Comparison of ENCODE assay signal across 8 mouse cellular contexts in the genomic region with DNA sequence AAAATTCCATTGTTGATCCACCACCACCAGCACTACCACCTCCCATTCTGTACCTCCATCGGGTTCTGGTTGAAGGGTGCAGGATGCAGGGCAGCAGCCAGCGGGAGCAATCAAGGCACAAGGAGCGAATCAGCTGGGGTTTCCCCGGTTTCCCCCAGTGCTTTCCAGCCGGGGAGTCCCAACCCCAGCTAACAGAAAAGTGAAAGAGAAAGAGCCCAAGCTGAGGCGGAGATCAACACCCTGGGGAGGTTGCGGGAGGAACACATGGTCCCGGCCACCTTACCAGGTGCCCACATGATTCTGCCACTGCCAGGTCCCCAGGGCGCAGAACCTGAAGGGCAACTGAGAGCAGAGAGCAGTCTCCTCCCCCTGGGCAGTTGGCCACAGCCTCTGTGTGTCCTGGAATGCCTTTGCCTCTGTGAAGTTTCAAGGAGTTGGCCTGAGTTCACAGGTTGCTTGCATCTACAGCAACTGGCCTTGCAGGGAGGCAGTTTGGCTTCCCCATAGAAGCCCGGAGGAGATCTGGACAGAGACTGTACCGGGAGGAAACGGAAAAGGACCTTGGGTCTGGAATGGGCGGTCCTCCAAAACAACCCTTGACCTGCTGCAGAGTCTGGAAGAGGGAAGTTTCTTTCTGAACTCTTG. TPM values are rescaled to one million over a fixed set of nuclear protein-coding genes. Genes with fewer than 3 reads are reported as not detected.
DNase-seq lines count a peak whose midpoint lies in the region; ATAC-seq and TF ChIP-seq lines count a peak whose summit lies in the region.

A gene (minus strand): TSS at position 537 of the 645 bp plus-strand sequence.

- H3K9ac ChIP-seq in heart, embryonic 16.5 days (ENCODE audit: low read length) = peak within 1 kb of the TSS; percentile 73

- H3K9me3 ChIP-seq in heart, embryonic 16.5 days (replicated peaks; ENCODE audit: control insufficient read depth, low read length) = no peaks in the 10 kb centered on the region

- peak within 1 kb of the TSS; percentile 54 for H3K4me3 ChIP-seq in embryonic fibroblast, embryonic 13.5 days (ENCODE audit: insufficient read depth, low read length)
- H3K4me3 ChIP-seq in heart, embryonic 16.5 days (ENCODE audit: low read length) = peak within 1 kb of the TSS; percentile 68

- H3K4me1 ChIP-seq in embryonic fibroblast, embryonic 13.5 days (ENCODE audit: control insufficient read depth, insufficient read depth, low read length) = peaks cover 2% of the 10 kb centered on the region
- peaks cover 11% of the 10 kb centered on the region for H3K4me1 ChIP-seq in heart, embryonic 16.5 days (ENCODE audit: control insufficient read depth, insufficient read depth, low read length)

- no peaks in the 10 kb centered on the region for H3K27me3 ChIP-seq in heart, embryonic 16.5 days (ENCODE audit: control insufficient read depth, insufficient read depth, low read length)

- TF ChIP-seq CTCF in embryonic fibroblast, embryonic 13.5 days (IDR thresholded peaks at IDR 0.05; ENCODE audit: borderline replicate concordance, insufficient read depth, low read length) = no peak

- peak; percentile 88 for ATAC-seq in CD4-positive, CD25-positive, alpha-beta regulatory T cell, adult 4 months
- ATAC-seq in heart, embryonic 16.5 days (replicated peaks; ENCODE audit: extremely low read depth, insufficient read depth, low FRiP score) = peak; percentile 73
- no peak for ATAC-seq in erythroid progenitor cell, adult 5-6 weeks (replicated peaks; ENCODE audit: low FRiP score, poor library complexity, severe bottlenecking)

- H3K27ac ChIP-seq in embryonic fibroblast, embryonic 13.5 days (ENCODE audit: insufficient read depth, low read length) = peak within 1 kb of the TSS; percentile 19; the same call in 1 of the 2 replicates
- peak within 1 kb of the TSS; percentile 87 for H3K27ac ChIP-seq in heart, embryonic 16.5 days (ENCODE audit: low read length)

- no peaks in the 10 kb centered on the region for H3K36me3 ChIP-seq in heart, embryonic 16.5 days (ENCODE audit: control insufficient read depth, insufficient read depth)

- peak; percentile 44; the same call in 1 of the 2 replicates for TF ChIP-seq POLR2A in embryonic fibroblast, embryonic 13.5 days (IDR thresholded peaks at IDR 0.05; ENCODE audit: low read depth, low read length)

- DNase-seq in adrenal gland, adult 18-20 months (ENCODE audit: low spot score in 2 of 2) = peak; percentile 53 to 54
- peak; percentile 86 for DNase-seq in kidney, postnatal 10 days
- peak; percentile 84 for DNase-seq in lung, postnatal 25 days (ENCODE audit: low spot score)
- DNase-seq in ovary, postnatal 36 days (ENCODE audit: low spot score) = peak; percentile 61

- H3K4me2 ChIP-seq in heart, embryonic 16.5 days (ENCODE audit: low read depth, low read length) = peak within 1 kb of the TSS; percentile 70

- WGBS in heart, embryonic 16.5 days = 4% methylated on average over 13 of the region's 13 CpGs

RNA-seq across cellular contexts. Expression of the gene that starts here (rescaled TPM):
- under 1 TPM; 0.94 TPM for polyA plus RNA-seq in CD4-positive, CD25-positive, alpha-beta regulatory T cell, adult 4 months (2017; shearing (Covaris generic))
- total RNA-seq in adrenal gland, adult 18-20 months (2021) = 1 to 10 TPM; 2.8 to 8.5 TPM
- 2.5 and 2.6 TPM in 2 replicates for polyA plus RNA-seq in embryonic fibroblast, embryonic 13.5 days (2011; ENCODE audit: insufficient read length, low read depth, missing spikeins)
- 13.5 and 15.3 TPM in 2 replicates for polyA plus RNA-seq in heart, embryonic 16.5 days (2015; fragmentation: Nextera tagmentation; extraction: Ambion mirVana)
- total RNA-seq in erythroid progenitor cell, adult 5-6 weeks (2015; ENCODE audit: low replicate concordance) = 7.9 and 15.9 TPM in 2 replicates
- 0.90 and 3.8 TPM in 2 replicates for total RNA-seq in erythroid progenitor cell, adult 5-6 weeks (2017; ENCODE audit: low replicate concordance)

Comparison
In these comparisons a context has a peak if more than half of its experiments do, and no peak if none do; other contexts are left out.
1. Peak in ATAC-seq in CD4-positive, CD25-positive, alpha-beta regulatory T cell, adult 4 months; RNA of the gene not detected or under 1 TPM.